Comparison of ENCODE assay signal across 16 mouse cellular contexts in genomic region chr14:26859024-26859423, GRCm38 (mm10). TPM values are rescaled to one million over a fixed set of nuclear protein-coding genes. Genes with fewer than 3 reads are reported as not detected.
DNase-seq lines count a peak whose midpoint lies in the region.
"Had no signal": no experiment of that assay in that cellular context is flagged by ENCODE, and none has a peak within 500 bp of the region (broad histone marks: within the 10 kb centered on the region; RNA-seq: fewer than 3 reads in every experiment).

No protein-coding gene starts in this region.

- intact Hi-C loops in heart, postnatal 25 days (cut with DNase I), result no loop called here

- peak; percentile 51 to 53 for DNase-seq in cerebellum, postnatal 10 days
- DNase-seq in cerebellum, adult 18-20 months, result no peak
- peak; percentile 2 to 12 for DNase-seq in frontal cortex, postnatal 36 days (ENCODE audit: low spot score in 2 of 2)
- no peak for DNase-seq in frontal cortex, postnatal 14 days (ENCODE audit: low spot score in 2 of 2)
- DNase-seq in heart, adult 8-10 months (ENCODE audit: low spot score), result peak; percentile 24
- no peak for DNase-seq in heart, postnatal 25 days (ENCODE audit: low spot score)
- DNase-seq in right cerebral cortex, postnatal 10 days (ENCODE audit: low spot score in 2 of 2), result peak; percentile 24 to 32
- DNase-seq in right cerebral cortex, postnatal 25 days, result no peak
- DNase-seq: gastrocnemius, postnatal 36 days; layer of hippocampus, postnatal 36 days had no signal

RNA-seq across cellular contexts. Expression of gene Asb14, which starts 35.3 kb away (rescaled TPM):
- total RNA-seq in heart, adult 8-10 months (2022), result 100 to 1,000 TPM; 103 to 126 (median 118) TPM
- 10 to 100 TPM; 72.9 to 74.0 TPM for total RNA-seq in heart, postnatal 25 days (2021)
- total RNA-seq: adrenal gland, adult 2 months; CH12.LX; hematopoietic stem cell, adult 5-6 weeks; layer of hippocampus, postnatal 36 days; left cerebral cortex, postnatal 25 days; megakaryocyte, adult 5-6 weeks; midbrain, postnatal 0 days had no signal

Comparison
In these comparisons a context has a peak if more than half of its experiments do, and no peak if none do; other contexts are left out.
1. DNase-seq: peak in cerebellum, postnatal 10 days (2 of 2), frontal cortex, postnatal 36 days (2 of 2), heart, adult 8-10 months (single experiment) and right cerebral cortex, postnatal 10 days (2 of 2); none in cerebellum, adult 18-20 months (0 of 2), frontal cortex, postnatal 14 days (0 of 2), heart, postnatal 25 days (single experiment) and right cerebral cortex, postnatal 25 days (single experiment).